Mouse (Mus musculus): ENCODE data around the gene Tmem178. TPM values are rescaled to one million over a fixed set of nuclear protein-coding genes. Genes with fewer than 3 reads are reported as not detected.
A peak's percentile ranks its signal among the peaks of the same experiment; 100 is the strongest.
"Not testable (repeated sequence)": the region's sequence is repeated elsewhere in the genome, so short reads cannot be mapped to it uniquely, and the experiment has no call there.

The Tmem178 gene
- polyA plus RNA-seq, 1 experiment = 128 TPM

GRCm38 (mm10) chr17:80935807-80936519 lies 8.5 kb upstream of the Tmem178 start:
- Histone ChIP-seq H3K27me3 (ENCODE audit: control insufficient read depth, insufficient read depth, low read length) (no peaks in the 10 kb centered on the region), H3K4me1 (ENCODE audit: control insufficient read depth, insufficient read depth, low read length) (peaks cover 3% of the 10 kb centered on the region), H3K4me3 (replicated peaks; ENCODE audit: insufficient read depth, low read depth, low read length) (no peak overlapping the region), H3K27ac (ENCODE audit: insufficient read depth, low read length) (no peak overlapping the region)
- TF ChIP-seq CTCF (IDR thresholded peaks at IDR 0.05; ENCODE audit: borderline replicate concordance, insufficient read depth, low read depth, low read length) (no peak), POLR2A (IDR thresholded peaks at IDR 0.05; ENCODE audit: borderline replicate concordance, insufficient read depth, low read length) (no peak)
- 14% methylated on average over 10 of the region's 10 CpGs for WGBS
- DNase-seq = peak in 1 of 2 experiments; percentile 58

DNA sequence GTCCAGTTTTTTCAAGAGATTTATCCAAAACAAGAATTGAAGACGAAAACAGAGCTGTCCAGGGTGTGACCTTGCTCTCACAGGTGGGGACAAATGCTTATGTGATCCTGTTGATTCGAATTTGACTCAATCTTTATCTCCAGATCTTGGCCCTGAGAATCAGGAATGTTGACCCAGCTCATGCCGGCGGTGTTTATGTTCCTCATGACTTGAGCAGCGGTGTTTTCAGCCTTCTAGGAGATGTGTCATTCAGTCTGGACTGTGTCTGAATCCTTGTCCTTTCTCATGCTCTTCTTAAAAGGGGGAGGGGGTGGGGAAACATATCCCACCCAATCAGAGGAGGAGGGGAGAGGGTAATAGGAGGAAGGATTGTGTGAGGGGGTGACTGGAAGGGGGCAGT lies 7.9 kb upstream of the Tmem178 start:
- H3K4me1 ChIP-seq (ENCODE audit: control insufficient read depth, insufficient read depth, low read length) = peaks cover 3% of the 10 kb centered on the region
- WGBS = 69% methylated on average over 5 of the region's 5 CpGs
- no peak overlapping the region for H3K27ac ChIP-seq (ENCODE audit: insufficient read depth, low read length)
- H3K4me3 ChIP-seq (replicated peaks; ENCODE audit: insufficient read depth, low read depth, low read length) = no peak overlapping the region
- no peak for TF ChIP-seq CTCF (IDR thresholded peaks at IDR 0.05; ENCODE audit: borderline replicate concordance, insufficient read depth, low read depth, low read length)
- no peak for TF ChIP-seq POLR2A (IDR thresholded peaks at IDR 0.05; ENCODE audit: borderline replicate concordance, insufficient read depth, low read length)
- H3K27me3 ChIP-seq (ENCODE audit: control insufficient read depth, insufficient read depth, low read length) = no peaks in the 10 kb centered on the region
- no peak for DNase-seq

DNA sequence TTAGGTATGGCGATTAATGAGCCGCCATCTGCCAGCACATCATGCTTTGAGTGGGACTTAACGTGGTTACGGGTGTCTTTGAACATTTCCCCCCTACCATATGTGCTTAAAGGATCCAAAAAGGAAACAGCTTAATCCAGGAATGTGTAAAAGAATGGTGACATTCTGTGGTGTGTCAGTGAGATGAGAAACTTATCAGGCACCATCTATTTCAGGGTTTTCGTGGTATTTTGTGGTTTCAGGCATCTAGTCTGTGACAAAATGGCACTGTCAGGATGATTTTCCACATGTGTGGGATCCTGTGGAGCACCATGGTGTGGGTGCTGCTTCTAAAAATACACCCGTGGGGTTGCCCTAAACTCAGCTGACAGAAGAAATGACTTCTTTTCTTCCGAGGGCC lies 4.6 kb upstream of the Tmem178 start:
- DNase-seq = no peak
- Histone ChIP-seq H3K4me3 (replicated peaks; ENCODE audit: insufficient read depth, low read depth, low read length) (no peak overlapping the region), H3K27me3 (ENCODE audit: control insufficient read depth, insufficient read depth, low read length) (no peaks in the 10 kb centered on the region), H3K27ac (ENCODE audit: insufficient read depth, low read length) (no peak overlapping the region), H3K4me1 (ENCODE audit: control insufficient read depth, insufficient read depth, low read length) (peaks cover 8% of the 10 kb centered on the region)
- TF ChIP-seq CTCF (IDR thresholded peaks at IDR 0.05; ENCODE audit: borderline replicate concordance, insufficient read depth, low read depth, low read length) (no peak), POLR2A (IDR thresholded peaks at IDR 0.05; ENCODE audit: borderline replicate concordance, insufficient read depth, low read length) (no peak)
- WGBS = 92% methylated on average over 7 of the region's 7 CpGs

- WGBS = 66% methylated on average over 11 of the region's 11 CpGs
- no peaks in the 10 kb centered on the region for H3K27me3 ChIP-seq (ENCODE audit: control insufficient read depth, insufficient read depth, low read length)
- DNase-seq = no peak
- H3K4me3 ChIP-seq (replicated peaks; ENCODE audit: insufficient read depth, low read depth, low read length) = no peak overlapping the region
- H3K4me1 ChIP-seq (ENCODE audit: control insufficient read depth, insufficient read depth, low read length) = peaks cover 4% of the 10 kb centered on the region; the same call in 1 of the 2 replicates
- no peak for TF ChIP-seq POLR2A (IDR thresholded peaks at IDR 0.05; ENCODE audit: borderline replicate concordance, insufficient read depth, low read length)
- no peak for TF ChIP-seq CTCF (IDR thresholded peaks at IDR 0.05; ENCODE audit: borderline replicate concordance, insufficient read depth, low read depth, low read length)
- H3K27ac ChIP-seq (ENCODE audit: insufficient read depth, low read length) = no peak overlapping the region
Observed at GRCm38 (mm10) chr17:80941857-80942256, 2.6 kb upstream of the Tmem178 start.

DNA sequence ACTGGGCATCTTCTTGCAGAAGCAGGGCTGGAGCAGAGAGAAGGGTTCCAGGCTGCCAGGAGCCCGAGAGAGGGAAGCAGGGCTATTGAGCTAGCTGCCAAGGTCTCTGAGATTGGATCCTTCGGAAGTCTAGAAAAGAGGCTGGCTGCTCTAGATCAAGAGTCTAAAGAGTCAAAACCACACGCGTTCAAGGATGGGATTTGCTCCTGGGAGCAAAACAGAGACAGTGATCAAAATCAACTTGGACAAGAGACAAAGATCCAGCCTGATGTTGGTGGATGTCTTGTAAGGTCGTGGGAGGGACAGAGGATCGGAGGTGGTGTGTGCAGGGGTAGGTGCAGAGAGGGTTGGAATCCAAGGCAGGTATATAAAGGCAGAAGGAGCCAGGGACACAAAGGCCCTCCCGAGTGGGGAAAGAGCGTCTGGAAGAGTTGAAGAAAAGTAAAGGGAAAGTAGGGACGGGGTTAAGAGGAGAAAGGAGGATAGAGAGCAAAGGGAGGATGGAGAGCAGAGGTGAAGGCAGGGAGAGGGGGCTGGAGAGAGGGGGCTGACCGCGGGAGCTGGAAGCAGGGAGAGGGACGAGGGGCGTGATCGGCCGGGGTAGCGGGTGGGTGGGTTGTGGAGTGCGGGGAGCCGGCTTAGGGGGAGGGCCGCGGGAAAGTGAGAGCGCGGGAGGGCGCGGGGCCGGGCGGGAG lies 450 bp upstream of the Tmem178 start:
- WGBS = 3% methylated on average over 19 of the region's 26 CpGs
- peak; percentile 68 to 69 for DNase-seq

GRCm38 (mm10) chr17:80945510-80945909 lies 1.1 kb downstream of the Tmem178 start:
- Histone ChIP-seq H3K27ac (ENCODE audit: insufficient read depth, low read length) (peak overlapping the region; percentile 99), H3K4me3 (replicated peaks; ENCODE audit: insufficient read depth, low read depth, low read length) (peak overlapping the region; percentile 100)
- not testable (repeated sequence) for H3K27me3 ChIP-seq (ENCODE audit: control insufficient read depth, insufficient read depth, low read length); H3K4me1 ChIP-seq (ENCODE audit: control insufficient read depth, insufficient read depth, low read length)
- 8% methylated on average over 8 of the region's 8 CpGs for WGBS
- peak; percentile 45 to 56 for DNase-seq

More for the DNA sequence above, 450 bp upstream of the Tmem178 start:
- H3K4me1 ChIP-seq (ENCODE audit: control insufficient read depth, insufficient read depth, low read length) = peaks cover 8% of the 10 kb centered on the region; the same call in 1 of the 2 replicates
- peak overlapping the region; percentile 87 for H3K4me3 ChIP-seq (replicated peaks; ENCODE audit: insufficient read depth, low read depth, low read length)
- TF ChIP-seq CTCF (IDR thresholded peaks at IDR 0.05; ENCODE audit: borderline replicate concordance, insufficient read depth, low read depth, low read length) (no peak), POLR2A (IDR thresholded peaks at IDR 0.05; ENCODE audit: borderline replicate concordance, insufficient read depth, low read length) (peak; percentile 37; the same call in 1 of the 2 replicates)
- H3K27ac ChIP-seq (ENCODE audit: insufficient read depth, low read length) = peak overlapping the region; percentile 89
- H3K27me3 ChIP-seq (ENCODE audit: control insufficient read depth, insufficient read depth, low read length) = no peaks in the 10 kb centered on the region

GRCm38 (mm10) chr17:80946091-80946885 lies 1.9 kb downstream of the Tmem178 start:
- TF ChIP-seq POLR2A (IDR thresholded peaks at IDR 0.05; ENCODE audit: borderline replicate concordance, insufficient read depth, low read length) = peak; percentile 25; the same call in 1 of the 2 replicates
- TF ChIP-seq CTCF (IDR thresholded peaks at IDR 0.05; ENCODE audit: borderline replicate concordance, insufficient read depth, low read depth, low read length) = no peak
- Histone ChIP-seq H3K27me3 (ENCODE audit: control insufficient read depth, insufficient read depth, low read length) (no peaks in the 10 kb centered on the region), H3K27ac (ENCODE audit: insufficient read depth, low read length) (peak overlapping the region; percentile 99; the same call in 1 of the 2 replicates), H3K4me3 (replicated peaks; ENCODE audit: insufficient read depth, low read depth, low read length) (peak overlapping the region; percentile 100), H3K4me1 (ENCODE audit: control insufficient read depth, insufficient read depth, low read length) (peaks cover 11% of the 10 kb centered on the region; the same call in 1 of the 2 replicates)
- WGBS = 8% methylated on average over 5 of the region's 5 CpGs
- DNase-seq = peak; percentile 73 to 89
